Mouse (Mus musculus): ENCODE results near the gene Smim26. TPM values are rescaled to one million over a fixed set of nuclear protein-coding genes. Genes with fewer than 3 reads are reported as not detected.

Gene Smim26
- total and polyA plus RNA-seq, 3 experiments, result 16.4 to 28.6 TPM; not detected in 1

DNA sequence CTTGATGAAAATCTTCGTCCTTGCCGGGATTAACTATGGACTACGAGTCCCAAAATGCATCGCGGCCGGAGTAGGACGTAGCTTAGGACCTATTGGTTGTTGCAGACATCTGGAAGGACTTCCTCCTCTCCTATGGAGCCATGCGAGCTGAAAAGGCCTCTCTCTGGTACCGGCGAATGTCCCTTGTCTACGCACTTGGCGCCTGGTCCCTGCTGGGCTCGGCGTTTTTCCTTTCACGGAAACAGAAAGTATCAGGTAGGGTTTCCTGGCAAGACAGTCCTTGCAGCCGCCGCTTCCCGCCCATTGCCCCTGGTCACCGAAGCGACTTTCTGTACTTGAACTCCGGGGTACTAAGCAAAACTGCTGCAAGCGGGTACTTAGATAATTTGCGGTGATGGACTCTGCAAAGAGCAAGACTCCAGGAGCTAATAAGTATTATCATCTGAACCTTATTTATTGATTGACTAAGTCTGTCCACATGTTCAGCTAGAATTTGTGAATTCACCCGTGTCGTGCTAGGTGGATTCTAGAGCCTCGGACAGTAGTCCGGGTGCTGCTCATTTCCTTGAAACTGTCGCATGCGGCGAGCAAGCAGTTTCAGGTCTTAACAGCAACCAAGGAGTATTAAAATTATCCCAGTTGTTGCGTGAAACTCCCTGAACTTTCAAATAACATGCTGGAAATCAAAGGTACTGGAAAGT lies at the start of gene Smim26 (continued):
- TF ChIP-seq BHLHE40 (IDR thresholded peaks at IDR 0.05; ENCODE audit: borderline replicate concordance, low read depth, low read length) (no peak), CTCF (IDR thresholded peaks at IDR 0.05 in 2 of 3, conservative IDR thresholded peaks at IDR 0.05 in 1 of 3; ENCODE audit: control insufficient read depth in 1 of 3, insufficient read depth in 1 of 3, low read depth in 2 of 3, low read length in 3 of 3, poor library complexity in 1 of 3, severe bottlenecking in 1 of 3) (no peak), MYC (IDR thresholded peaks at IDR 0.05; ENCODE audit: low read depth, low read length) (0 out of 2 replicates have a peak, but pooled peaks have one; percentile 27)

- no peak overlapping the region for H3K9ac ChIP-seq (ENCODE audit: control insufficient read depth, low read depth, low read length, poor library complexity, severe bottlenecking)
- no peak overlapping the region for H3K4me3 ChIP-seq (ENCODE audit: control insufficient read depth in 1 of 2, insufficient read depth in 1 of 2, low read depth in 2 of 2, low read length in 2 of 2)
- DNase-seq (ENCODE audit: low read depth, low spot score), result peak; percentile 74
- H3K27me3 ChIP-seq (ENCODE audit: control insufficient read depth in 1 of 2, insufficient read depth in 2 of 2, low read length in 2 of 2), result no peaks in the 10 kb centered on the region
- H3K27ac ChIP-seq (ENCODE audit: control insufficient read depth, low read depth, low read length), result no peak overlapping the region
- TF ChIP-seq HCFC1 (IDR thresholded peaks at IDR 0.05; ENCODE audit: low read depth, low read length) (no peak), MXI1 (IDR thresholded peaks at IDR 0.05; ENCODE audit: low read depth, low read length) (0 out of 2 replicates have a peak, but pooled peaks have one; percentile 24), GATA1 (IDR thresholded peaks at IDR 0.05; ENCODE audit: low read depth, low read length) (peak; percentile 46), MEF2A (IDR thresholded peaks at IDR 0.05; ENCODE audit: extremely low read depth, insufficient replicate concordance, low read depth, low read length, poor library complexity, severe bottlenecking) (no peak)
- peaks cover 0 to 6% of the 10 kb centered on the region in 2 experiments; a peak in 3 of 4 replicates for H3K4me1 ChIP-seq (ENCODE audit: control insufficient read depth in 1 of 2, insufficient read depth in 2 of 2, low read length in 2 of 2)
- peaks cover 0 to 12% of the 10 kb centered on the region in 2 experiments; a peak in 3 of 4 replicates for H3K36me3 ChIP-seq (ENCODE audit: control insufficient read depth in 1 of 2, insufficient read depth in 2 of 2, low read length in 2 of 2)
- H3K9me3 ChIP-seq (replicated peaks; ENCODE audit: insufficient read depth, low read length), result no peaks in the 10 kb centered on the region
- no peaks in the 10 kb centered on the region for H3K79me2 ChIP-seq (ENCODE audit: control insufficient read depth, insufficient read depth, low read length, poor library complexity)
Observed at GRCm38 (mm10) chr2:144544630-144545029, 49.2 kb upstream of the Smim26 start.

- H3K36me3 ChIP-seq (ENCODE audit: control insufficient read depth in 1 of 2, insufficient read depth in 2 of 2, low read length in 2 of 2), result peaks cover 0 to 12% of the 10 kb centered on the region in 2 experiments; a peak in 3 of 4 replicates
- TF ChIP-seq MAX (IDR thresholded peaks at IDR 0.05; ENCODE audit: low read length), result no peak
- TF ChIP-seq TBP (IDR thresholded peaks at IDR 0.05; ENCODE audit: low read depth, low read length), result no peak
- TF ChIP-seq MYB (IDR thresholded peaks at IDR 0.05; ENCODE audit: low read depth, low read length), result no peak
- no peak for TF ChIP-seq USF1 (IDR thresholded peaks at IDR 0.05; ENCODE audit: low read depth, low read length)
- TF ChIP-seq GABPA (IDR thresholded peaks at IDR 0.05; ENCODE audit: low read depth, low read length), result no peak
- TF ChIP-seq ZMIZ1 (IDR thresholded peaks at IDR 0.05; ENCODE audit: low read depth, low read length), result no peak
- TF ChIP-seq POLR2A (IDR thresholded peaks at IDR 0.05; ENCODE audit: control insufficient read depth in 1 of 2, insufficient read depth in 1 of 2, low read depth in 1 of 2, low read length in 2 of 2, poor library complexity in 1 of 2), result no peak
- TF ChIP-seq RAD21 (IDR thresholded peaks at IDR 0.05; ENCODE audit: low read depth, low read length), result no peak
- TF ChIP-seq JUND (IDR thresholded peaks at IDR 0.05; ENCODE audit: low read depth, low read length), result no peak
Observed at GRCm38 (mm10) chr2:144545061-144545460, 48.8 kb upstream of the Smim26 start.

More at GRCm38 (mm10) chr2:144545061-144545460, 48.8 kb upstream of the Smim26 start:
- Histone ChIP-seq H3K9ac (ENCODE audit: control insufficient read depth, low read depth, low read length, poor library complexity, severe bottlenecking) (no peak overlapping the region), H3K79me2 (ENCODE audit: control insufficient read depth, insufficient read depth, low read length, poor library complexity) (no peaks in the 10 kb centered on the region), H3K9me3 (replicated peaks; ENCODE audit: insufficient read depth, low read length) (no peaks in the 10 kb centered on the region), H3K27ac (ENCODE audit: control insufficient read depth, low read depth, low read length) (no peak overlapping the region), H3K4me3 (ENCODE audit: control insufficient read depth in 1 of 2, insufficient read depth in 1 of 2, low read depth in 2 of 2, low read length in 2 of 2) (no peak overlapping the region), H3K4me1 (ENCODE audit: control insufficient read depth in 1 of 2, insufficient read depth in 2 of 2, low read length in 2 of 2) (peaks cover 0 to 6% of the 10 kb centered on the region in 2 experiments; a peak in 3 of 4 replicates), H3K27me3 (ENCODE audit: control insufficient read depth in 1 of 2, insufficient read depth in 2 of 2, low read length in 2 of 2) (no peaks in the 10 kb centered on the region)
- DNase-seq (ENCODE audit: low read depth, low spot score), result no peak

Data from MEL (cell line).